Mouse (Mus musculus): ENCODE measurements around the gene Lce1m. TPM values are rescaled to one million over a fixed set of nuclear protein-coding genes. Genes with fewer than 3 reads are reported as not detected.
A peak's percentile ranks its signal among the peaks of the same experiment; 100 is the strongest.
"Not testable (repeated sequence)": the region's sequence is repeated elsewhere in the genome, so short reads cannot be mapped to it uniquely, and the experiment has no call there.

The Lce1m gene
- not detected in 2 replicates for polyA plus RNA-seq (2015; fragmentation: Nextera tagmentation; extraction: Ambion mirVana)

DNA sequence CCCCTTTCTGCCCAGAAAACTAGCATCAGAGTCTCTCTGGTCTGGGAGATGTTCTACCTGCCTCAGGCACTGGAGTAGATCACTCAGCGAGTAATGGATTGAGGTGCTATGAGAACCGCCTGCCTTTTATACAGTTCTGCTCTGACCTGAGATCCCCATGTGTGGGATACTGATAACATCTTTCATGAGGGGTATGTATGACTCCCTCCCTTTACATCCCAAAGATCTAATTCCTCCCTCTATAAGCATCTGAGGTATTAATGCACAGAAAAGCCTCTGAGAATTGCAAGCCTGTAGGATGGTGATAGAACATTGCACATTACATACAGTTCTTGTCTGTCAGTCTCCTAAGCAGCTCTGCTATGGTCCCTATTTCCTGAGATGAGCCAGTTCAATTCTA, at the start of gene Lce1m:
Gene Lce1m, minus strand, starts transcription at position 101 of the 400 bp plus-strand sequence.
- H3K4me1 ChIP-seq (replicated peaks), result no peaks in the 10 kb centered on the region
- no peak within 1 kb of the TSS for H3K4me2 ChIP-seq
- no peak within 1 kb of the TSS for H3K4me3 ChIP-seq
- no peak for ATAC-seq (replicated peaks; ENCODE audit: insufficient number of reproducible peaks, insufficient read depth, low FRiP score, low read depth)
- 0 out of 2 replicates have a peak, but pooled peaks cover 5% of the 10 kb centered on the region for H3K27me3 ChIP-seq
- no peaks in the 10 kb centered on the region for H3K36me3 ChIP-seq
- H3K27ac ChIP-seq, result no peak within 1 kb of the TSS
- H3K9me3 ChIP-seq (replicated peaks), result no peaks in the 10 kb centered on the region
- no peak within 1 kb of the TSS for H3K9ac ChIP-seq
- 87% methylated on average over 2 of the region's 2 CpGs for WGBS

DNA sequence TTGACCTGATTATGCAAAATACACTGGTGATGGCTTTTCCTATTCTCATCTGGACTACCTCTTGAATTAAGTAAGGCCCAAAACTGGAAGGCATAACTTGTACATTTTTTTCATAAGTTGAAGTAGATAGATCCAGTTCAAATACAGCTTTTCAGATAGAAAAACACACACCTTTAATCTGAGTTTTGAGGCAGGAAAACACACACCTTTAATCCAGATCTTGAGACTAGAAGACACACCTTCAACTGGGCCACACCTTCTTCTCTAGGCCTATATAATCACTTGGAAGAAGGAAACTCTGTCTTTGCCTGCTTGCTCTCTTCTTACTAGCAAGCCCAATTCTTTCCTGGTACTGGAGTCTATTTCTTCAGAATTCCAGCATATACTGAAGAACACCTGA, 49.7 kb upstream of the Lce1m start, which contains the start of gene Gm4858:
Gene Gm4858, plus strand, starts transcription at position 301 of the 400 bp plus-strand sequence.
- H3K4me3 ChIP-seq; H3K27me3 ChIP-seq; H3K27ac ChIP-seq; H3K9me3 ChIP-seq (replicated peaks); ATAC-seq (replicated peaks; ENCODE audit: insufficient number of reproducible peaks, insufficient read depth, low FRiP score, low read depth); H3K9ac ChIP-seq; H3K4me1 ChIP-seq (replicated peaks); H3K4me2 ChIP-seq; H3K36me3 ChIP-seq: not testable (repeated sequence)

DNA sequence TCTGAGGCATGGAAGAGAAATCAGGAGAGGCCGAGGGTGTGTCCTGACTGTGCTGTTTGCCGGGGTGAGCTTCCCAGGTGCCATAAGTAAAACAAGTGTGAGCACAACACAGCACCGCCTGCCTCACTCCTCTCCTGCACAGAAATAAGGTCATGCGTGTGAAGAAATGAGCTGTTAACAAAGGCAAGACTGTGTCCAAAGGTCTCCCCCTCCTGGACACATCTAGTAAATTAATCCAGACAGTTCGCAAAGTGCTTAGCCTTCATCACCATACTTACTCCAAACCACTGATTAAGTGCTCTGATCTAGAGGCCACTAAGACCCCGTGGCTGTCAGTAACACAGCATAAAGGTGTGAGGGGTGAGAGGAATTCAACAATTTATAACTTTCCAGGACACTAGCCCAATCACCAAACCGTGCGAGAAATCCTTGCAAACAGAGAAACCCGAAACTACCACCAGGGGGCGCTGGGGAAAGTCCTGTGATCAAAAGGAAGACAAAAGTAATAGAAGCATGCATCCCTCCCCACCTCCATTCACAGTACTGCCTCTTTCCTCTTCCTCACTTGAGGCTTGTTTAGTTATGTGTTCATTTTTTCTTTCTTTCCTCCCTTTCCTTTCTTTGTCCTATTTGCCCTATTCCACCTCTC, 34.1 kb upstream of the Lce1m start:
- ATAC-seq (replicated peaks; ENCODE audit: insufficient number of reproducible peaks, insufficient read depth, low FRiP score, low read depth), result no peak
- WGBS, result 52% methylated on average over 10 of the region's 10 CpGs

DNA sequence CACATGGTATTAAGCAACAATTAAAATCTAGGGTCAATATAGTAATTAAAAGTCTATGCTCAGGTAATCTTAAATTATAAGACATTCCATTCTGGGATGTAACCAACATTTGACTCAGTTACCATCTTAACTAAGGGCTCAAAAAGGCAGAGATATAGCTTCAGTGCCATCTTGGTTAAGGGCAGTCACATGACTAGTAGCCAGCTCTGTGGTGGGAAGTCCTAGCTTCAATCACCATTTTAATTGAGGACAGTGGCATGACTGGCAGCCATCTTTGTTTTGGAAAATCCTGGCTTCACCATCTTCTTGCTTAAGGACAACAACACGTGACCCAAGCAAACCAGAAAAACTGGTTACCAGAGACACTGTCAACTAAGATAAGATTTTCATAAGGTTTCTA, 31.3 kb upstream of the Lce1m start:
- Histone ChIP-seq H3K27me3 (no peaks in the 10 kb centered on the region), H3K4me2 (no peak overlapping the region), H3K9me3 (replicated peaks) (no peaks in the 10 kb centered on the region), H3K4me3 (no peak overlapping the region), H3K36me3 (no peaks in the 10 kb centered on the region), H3K4me1 (replicated peaks) (no peaks in the 10 kb centered on the region), H3K9ac (no peak overlapping the region), H3K27ac (no peak overlapping the region)
- WGBS, result 84% methylated on average over 1 of the region's 1 CpGs
- ATAC-seq (replicated peaks; ENCODE audit: insufficient number of reproducible peaks, insufficient read depth, low FRiP score, low read depth), result no peak

More for the DNA sequence above, 34.1 kb upstream of the Lce1m start:
- H3K9me3 ChIP-seq (replicated peaks), result no peaks in the 10 kb centered on the region
- no peak overlapping the region for H3K9ac ChIP-seq
- no peaks in the 10 kb centered on the region for H3K27me3 ChIP-seq
- H3K4me2 ChIP-seq, result no peak overlapping the region
- H3K36me3 ChIP-seq, result no peaks in the 10 kb centered on the region
- no peak overlapping the region for H3K4me3 ChIP-seq
- no peaks in the 10 kb centered on the region for H3K4me1 ChIP-seq (replicated peaks)
- no peak overlapping the region for H3K27ac ChIP-seq

DNA sequence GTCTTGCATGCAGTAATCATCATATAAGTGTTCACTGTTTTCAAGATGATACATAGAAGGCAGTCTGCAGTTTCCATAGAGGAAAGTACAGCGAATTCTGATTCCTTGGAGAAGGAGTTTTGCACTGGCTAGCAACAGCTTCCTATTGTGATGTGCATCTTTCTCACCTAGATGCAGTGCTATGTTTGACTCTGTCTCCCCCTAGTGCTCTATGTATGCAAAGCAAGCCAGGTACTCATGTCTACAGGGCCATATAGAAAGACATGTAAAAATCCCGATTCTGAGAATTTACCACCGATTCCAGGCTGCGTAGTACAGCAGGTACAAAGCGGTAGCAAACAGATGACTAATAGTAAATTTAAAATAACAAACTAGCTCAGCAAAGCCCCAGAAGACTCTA, 12.6 kb upstream of the Lce1m start:
- Histone ChIP-seq H3K9me3 (replicated peaks) (no peaks in the 10 kb centered on the region), H3K27ac (no peak overlapping the region), H3K36me3 (no peaks in the 10 kb centered on the region), H3K9ac (no peak overlapping the region), H3K4me2 (no peak overlapping the region), H3K27me3 (no peaks in the 10 kb centered on the region), H3K4me1 (replicated peaks) (no peaks in the 10 kb centered on the region), H3K4me3 (no peak overlapping the region)
- ATAC-seq (replicated peaks; ENCODE audit: insufficient number of reproducible peaks, insufficient read depth, low FRiP score, low read depth), result no peak
- WGBS, result 42% methylated on average over 5 of the region's 5 CpGs

DNA sequence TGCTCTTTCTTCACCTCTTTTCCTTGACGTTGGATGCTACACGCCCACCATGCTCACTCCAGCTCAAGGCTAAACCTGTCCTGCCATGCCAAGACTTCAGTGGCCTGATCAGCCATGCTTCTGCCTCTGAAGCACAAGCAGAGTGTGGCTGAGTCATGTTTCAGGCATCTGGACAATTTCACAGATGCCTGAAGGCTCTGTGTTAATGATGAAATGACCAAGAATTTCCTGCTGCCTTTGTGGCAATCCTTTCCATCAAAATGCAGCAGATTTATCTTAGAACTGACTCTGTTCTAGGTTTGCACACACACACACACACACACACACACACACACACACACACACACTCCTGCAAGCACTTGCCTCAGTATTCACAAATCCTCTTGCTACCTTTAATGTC, 6.6 kb upstream of the Lce1m start:
- Histone ChIP-seq H3K27me3 (no peaks in the 10 kb centered on the region), H3K4me3 (no peak overlapping the region), H3K27ac (no peak overlapping the region), H3K36me3 (no peaks in the 10 kb centered on the region), H3K4me2 (no peak overlapping the region), H3K4me1 (replicated peaks) (no peaks in the 10 kb centered on the region; the same call in 1 of the 2 replicates), H3K9ac (no peak overlapping the region), H3K9me3 (replicated peaks) (no peaks in the 10 kb centered on the region)
- WGBS, result 25% methylated on average over 2 of the region's 2 CpGs
- no peak for ATAC-seq (replicated peaks; ENCODE audit: insufficient number of reproducible peaks, insufficient read depth, low FRiP score, low read depth)

DNA sequence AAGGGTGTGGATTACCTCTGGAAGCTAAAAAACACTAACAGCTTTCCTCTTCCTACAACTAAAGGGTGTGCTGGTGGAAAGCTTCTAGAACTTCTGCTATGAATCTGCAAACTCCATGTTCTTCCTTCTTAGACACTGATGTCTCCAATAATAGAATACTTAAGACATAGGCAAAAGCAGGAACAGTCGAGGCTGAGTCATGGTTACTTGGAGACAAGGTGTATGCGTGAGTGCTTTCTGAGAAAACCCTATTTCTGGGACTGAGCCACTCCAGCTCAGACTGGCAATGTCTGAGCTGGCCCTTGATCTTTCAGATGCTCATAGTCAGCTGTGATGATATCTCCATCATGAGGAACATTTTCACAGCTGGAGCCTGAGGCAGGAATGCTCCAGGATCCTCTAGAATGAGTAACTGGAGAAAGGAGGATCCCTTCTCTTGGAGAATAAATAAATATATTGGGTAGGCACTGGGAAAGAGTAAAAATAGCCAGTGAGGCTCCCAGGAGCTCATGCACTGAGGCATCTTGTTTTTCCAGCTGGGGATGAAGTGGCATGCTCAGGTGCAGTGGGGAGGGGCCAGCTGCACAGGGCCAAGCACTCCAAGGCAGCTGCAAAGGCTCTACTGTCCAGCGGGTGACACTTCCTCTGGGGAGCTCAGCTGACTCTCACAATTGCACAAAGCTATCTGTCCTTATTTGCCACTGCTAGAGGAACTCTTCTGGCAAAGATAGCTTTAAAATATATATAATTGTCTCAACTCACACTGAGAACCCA, 4.7 kb upstream of the Lce1m start:
- H3K9ac ChIP-seq, result no peak overlapping the region
- ATAC-seq (replicated peaks; ENCODE audit: insufficient number of reproducible peaks, insufficient read depth, low FRiP score, low read depth), result no peak
- H3K4me2 ChIP-seq, result no peak overlapping the region
- no peaks in the 10 kb centered on the region; the same call in 1 of the 2 replicates for H3K4me1 ChIP-seq (replicated peaks)
- H3K4me3 ChIP-seq, result no peak overlapping the region
- 63% methylated on average over 3 of the region's 3 CpGs for WGBS
- H3K27me3 ChIP-seq, result no peaks in the 10 kb centered on the region
- no peaks in the 10 kb centered on the region for H3K9me3 ChIP-seq (replicated peaks)
- H3K36me3 ChIP-seq, result no peaks in the 10 kb centered on the region
- H3K27ac ChIP-seq, result no peak overlapping the region

DNA sequence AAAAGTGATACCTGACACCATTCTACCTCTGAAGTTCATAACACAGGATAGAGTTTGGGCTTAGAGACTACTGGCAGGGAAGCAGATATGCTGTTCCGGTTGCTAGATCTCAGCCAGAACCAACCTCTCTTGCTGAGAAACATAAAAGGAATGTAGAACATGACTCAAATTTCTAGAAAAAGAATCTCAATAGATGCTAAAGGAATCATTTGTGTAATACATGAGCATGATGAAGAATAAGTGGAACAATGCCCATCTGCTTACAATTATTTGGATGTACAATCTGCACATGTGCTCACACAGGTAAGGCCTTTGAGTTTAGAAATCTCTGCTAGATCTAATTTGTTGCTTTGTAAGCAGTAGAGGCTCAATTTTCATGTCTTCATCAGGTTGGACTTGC, 2.3 kb upstream of the Lce1m start:
- no peak for ATAC-seq (replicated peaks; ENCODE audit: insufficient number of reproducible peaks, insufficient read depth, low FRiP score, low read depth)
- no peak overlapping the region for H3K27ac ChIP-seq
- 0 out of 2 replicates have a peak, but pooled peaks cover 5% of the 10 kb centered on the region for H3K27me3 ChIP-seq
- WGBS, result 82% methylated on average over 1 of the region's 1 CpGs
- no peaks in the 10 kb centered on the region for H3K9me3 ChIP-seq (replicated peaks)
- no peak overlapping the region for H3K4me2 ChIP-seq
- no peak overlapping the region for H3K9ac ChIP-seq
- H3K36me3 ChIP-seq, result no peaks in the 10 kb centered on the region
- H3K4me1 ChIP-seq (replicated peaks), result no peaks in the 10 kb centered on the region; the same call in 1 of the 2 replicates
- no peak overlapping the region for H3K4me3 ChIP-seq

DNA sequence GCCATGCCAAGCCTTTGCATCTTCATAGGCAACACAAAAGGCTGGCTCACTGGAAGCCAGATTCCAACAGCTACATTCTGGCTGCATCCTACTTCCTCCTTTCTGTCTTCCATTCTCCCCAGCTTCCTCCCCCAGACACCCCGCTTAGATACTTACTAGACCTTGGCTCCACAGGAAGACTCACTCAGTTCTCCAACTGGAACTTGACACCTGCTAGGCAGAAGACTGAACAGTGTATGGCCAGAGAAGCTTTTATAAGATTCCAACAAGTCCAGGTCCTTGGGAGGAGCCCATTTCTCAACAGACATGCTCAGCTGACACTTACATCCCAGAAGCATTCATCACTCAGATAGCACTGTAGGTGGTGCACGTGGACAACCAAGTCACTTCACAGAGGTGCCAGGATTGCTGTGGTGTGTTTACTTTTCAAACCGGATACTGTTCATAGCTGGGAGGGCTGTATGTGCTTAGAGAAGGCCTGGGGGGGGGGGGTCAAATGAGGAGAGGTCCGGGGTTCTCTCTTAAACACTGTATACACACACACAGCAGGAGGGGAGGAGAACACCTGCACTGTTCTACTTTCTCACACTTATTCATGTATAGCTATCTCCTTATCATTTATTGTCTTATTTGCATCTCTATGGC, 3.3 kb downstream of the Lce1m start, which contains the start of gene Crct1:
Gene Crct1, minus strand, starts transcription at position 228 of the 645 bp plus-strand sequence.
- ATAC-seq (replicated peaks; ENCODE audit: insufficient number of reproducible peaks, insufficient read depth, low FRiP score, low read depth), result no peak
- Histone ChIP-seq H3K9me3 (replicated peaks) (no peaks in the 10 kb centered on the region), H3K27me3 (0 out of 2 replicates have a peak, but pooled peaks cover 5% of the 10 kb centered on the region), H3K4me2 (peak within 1 kb of the TSS; percentile 81), H3K4me1 (replicated peaks) (no peaks in the 10 kb centered on the region), H3K27ac (no peak within 1 kb of the TSS), H3K36me3 (no peaks in the 10 kb centered on the region), H3K4me3 (peak within 1 kb of the TSS; percentile 55), H3K9ac (peak within 1 kb of the TSS; percentile 42)
- 50% methylated on average over 4 of the region's 4 CpGs for WGBS

DNA sequence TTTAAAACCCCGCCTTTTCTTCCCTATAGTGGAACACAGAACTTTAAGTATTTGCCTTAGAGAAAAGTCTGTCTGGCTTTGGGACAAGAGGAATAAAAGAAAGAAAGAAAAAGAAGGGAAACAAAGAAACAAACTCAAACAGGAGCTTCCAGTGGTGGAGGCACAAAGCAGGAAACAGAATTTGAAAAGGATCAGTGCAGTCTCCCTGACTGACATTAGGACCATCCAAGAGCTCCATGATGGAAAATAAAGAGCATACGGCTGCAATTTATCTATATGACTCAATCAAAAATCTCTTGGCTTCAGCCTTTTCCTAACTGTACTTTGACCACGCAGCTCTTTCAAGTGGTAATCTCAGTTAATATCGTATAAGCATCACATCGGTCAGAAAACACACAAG, 4.0 kb downstream of the Lce1m start:
- H3K36me3 ChIP-seq, result no peaks in the 10 kb centered on the region
- H3K4me3 ChIP-seq, result peak overlapping the region; percentile 55
- WGBS, result 32% methylated on average over 5 of the region's 5 CpGs
- H3K27ac ChIP-seq, result no peak overlapping the region
- 0 out of 2 replicates have a peak overlapping the region, but pooled peaks have one; percentile 42 for H3K9ac ChIP-seq
- H3K4me1 ChIP-seq (replicated peaks), result no peaks in the 10 kb centered on the region
- 0 out of 2 replicates have a peak, but pooled peaks cover 5% of the 10 kb centered on the region for H3K27me3 ChIP-seq
- no peak for ATAC-seq (replicated peaks; ENCODE audit: insufficient number of reproducible peaks, insufficient read depth, low FRiP score, low read depth)
- peak overlapping the region; percentile 81 for H3K4me2 ChIP-seq
- no peaks in the 10 kb centered on the region for H3K9me3 ChIP-seq (replicated peaks)

DNA sequence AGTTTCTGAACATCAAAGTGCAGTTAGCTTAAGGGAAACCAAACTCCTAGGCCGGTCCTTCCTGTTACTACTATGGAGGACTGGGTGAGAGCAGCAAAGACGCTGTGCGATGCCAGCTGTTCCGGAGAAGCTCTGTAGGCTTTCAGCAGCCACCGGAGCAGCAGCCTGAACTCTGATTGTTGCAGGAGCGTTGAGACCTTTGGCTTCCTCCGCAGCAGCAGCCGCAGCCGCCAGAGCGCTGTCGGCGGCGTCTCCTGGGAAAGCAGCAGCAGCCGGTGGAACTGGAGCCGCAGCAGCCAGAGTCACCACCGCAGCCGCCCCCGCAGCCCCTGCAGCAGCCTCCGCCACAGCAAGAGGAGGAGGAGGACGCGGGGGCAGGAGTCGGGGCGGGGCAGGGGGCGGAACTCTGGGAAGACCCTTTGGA, 4.5 kb downstream of the Lce1m start:
- H3K9ac ChIP-seq, result peak overlapping the region; percentile 42
- H3K4me1 ChIP-seq (replicated peaks), result no peaks in the 10 kb centered on the region
- 0 out of 2 replicates have a peak, but pooled peaks cover 5% of the 10 kb centered on the region for H3K27me3 ChIP-seq
- H3K4me3 ChIP-seq, result peak overlapping the region; percentile 55
- H3K4me2 ChIP-seq, result peak overlapping the region; percentile 81
- no peaks in the 10 kb centered on the region for H3K36me3 ChIP-seq
- WGBS, result under 1% methylated on average over 24 of the region's 24 CpGs
- 0 out of 2 replicates have a peak, but pooled peaks have one; percentile 39 for ATAC-seq (replicated peaks; ENCODE audit: insufficient number of reproducible peaks, insufficient read depth, low FRiP score, low read depth)
- no peak overlapping the region for H3K27ac ChIP-seq
- no peaks in the 10 kb centered on the region for H3K9me3 ChIP-seq (replicated peaks)

Measured in heart, embryonic 15.5 days (tissue).